Mouse (Mus musculus) 3T3-L1 (cell line): ENCODE results near the gene Pfkm.

Experiments used
- DNase-seq: peaks from one replicate; pipeline ENCODE4 v3.0.0-alpha.2; 2015; ENCODE audit warnings: low read depth, low spot score

The Pfkm gene

DNA sequence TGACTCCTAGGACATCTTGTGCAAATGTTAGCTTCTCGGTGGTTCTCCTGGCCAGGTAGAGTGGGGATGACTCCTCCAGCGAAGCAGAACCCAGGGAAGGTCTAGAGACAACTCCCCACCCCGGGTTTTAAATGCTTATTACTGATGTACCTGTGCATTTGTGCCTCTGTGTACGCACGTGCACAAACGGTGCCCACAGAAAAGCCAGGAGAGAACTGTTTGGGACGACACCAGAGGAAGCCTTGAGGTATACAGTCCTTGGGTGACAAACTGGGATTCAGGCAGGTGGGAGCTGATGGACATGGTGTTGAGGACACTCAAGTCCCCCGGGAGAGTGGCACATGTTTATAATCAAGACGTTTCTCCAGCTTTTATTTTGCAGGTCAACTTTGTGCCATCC is 78.5 kb downstream of the Pfkm start:
- DNase-seq, result no peak

DNA sequence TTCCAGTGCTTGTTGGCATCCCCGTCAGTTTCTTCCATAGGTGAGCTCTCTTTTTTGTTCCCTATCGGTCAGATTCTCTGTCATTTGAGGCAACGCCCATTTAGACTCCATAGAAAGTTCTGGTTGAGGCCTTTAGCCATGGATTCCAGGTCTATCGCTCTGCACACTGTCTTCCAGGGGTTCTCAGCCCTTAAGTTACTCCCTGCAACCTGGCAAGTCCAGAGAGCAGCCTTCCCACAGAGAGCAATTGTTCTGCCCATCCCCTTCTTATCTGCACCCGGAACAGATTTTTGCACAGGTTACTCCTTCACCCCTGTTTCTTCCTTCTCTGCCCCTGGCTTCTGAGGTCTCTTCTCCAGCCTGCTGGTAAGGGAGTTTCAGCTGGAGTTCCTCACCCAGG is 79.7 kb downstream of the Pfkm start:
- DNase-seq, result no peak

DNA sequence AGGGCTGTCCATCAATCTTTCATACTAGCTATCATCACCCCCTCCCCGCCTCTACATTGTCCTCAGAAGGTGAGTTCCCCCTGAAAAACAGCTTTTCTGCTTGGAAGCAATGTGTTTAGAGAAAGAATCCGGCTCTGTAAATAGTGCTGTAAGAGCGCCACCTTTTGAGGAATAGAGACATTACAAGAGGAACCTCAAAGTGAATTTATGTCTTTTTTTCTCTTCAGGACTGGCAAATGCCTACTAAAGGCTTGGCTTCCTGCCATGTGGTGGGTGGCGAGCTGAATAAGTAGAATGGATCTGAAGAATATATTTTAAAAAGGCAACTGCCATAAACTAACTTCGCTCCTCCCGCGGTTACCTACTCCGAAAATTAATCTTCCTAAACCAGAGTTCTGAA is 81.4 kb downstream of the Pfkm start:
- peak; percentile 85 for DNase-seq

DNA sequence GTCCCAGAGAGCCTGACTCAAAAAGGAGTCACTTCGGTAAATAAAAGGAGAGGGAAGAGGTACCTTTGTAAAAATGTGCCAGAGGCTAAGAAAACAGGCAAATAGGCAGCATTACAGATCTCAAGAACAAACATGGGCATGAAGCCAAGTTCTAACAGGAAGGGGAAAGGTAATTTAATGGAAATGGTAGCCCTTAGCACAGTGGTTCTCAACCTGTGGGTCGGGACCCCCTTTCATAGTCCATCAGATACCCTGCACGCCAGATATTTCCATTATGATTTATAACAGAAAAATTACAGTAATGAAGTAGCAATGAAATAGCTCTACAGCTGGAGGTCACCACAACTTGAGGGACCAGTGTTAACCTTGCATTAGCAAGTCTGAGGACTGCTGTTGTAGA is 84.9 kb downstream of the Pfkm start:
- no peak for DNase-seq

DNA sequence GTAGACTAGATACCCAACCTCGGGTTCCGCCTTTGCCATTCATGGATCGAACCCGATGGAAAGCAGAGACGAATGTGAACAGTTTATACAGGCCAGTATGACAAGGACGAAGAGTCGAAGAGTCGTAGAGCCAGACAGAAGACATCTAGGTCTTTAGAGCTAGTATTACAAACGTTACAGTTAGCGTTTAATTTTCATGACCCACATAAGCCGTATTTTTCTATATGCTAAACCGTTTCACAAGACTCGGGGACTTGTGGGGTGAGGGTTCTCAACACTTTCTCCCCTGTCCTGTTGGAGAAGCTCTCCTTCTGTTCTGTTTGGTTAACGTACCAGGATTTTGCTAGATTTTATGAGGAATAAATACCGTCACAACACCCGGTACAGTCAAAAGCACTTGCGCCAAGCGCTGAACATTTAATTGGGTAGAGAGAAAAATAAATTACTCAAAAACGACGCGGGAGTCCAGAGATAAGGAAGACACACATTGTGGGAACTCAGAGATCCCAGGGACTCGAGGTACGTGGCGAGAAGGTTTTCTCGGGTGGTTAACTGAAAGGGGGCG is 88.3 kb downstream of the Pfkm start:
- DNase-seq, result no peak

DNA sequence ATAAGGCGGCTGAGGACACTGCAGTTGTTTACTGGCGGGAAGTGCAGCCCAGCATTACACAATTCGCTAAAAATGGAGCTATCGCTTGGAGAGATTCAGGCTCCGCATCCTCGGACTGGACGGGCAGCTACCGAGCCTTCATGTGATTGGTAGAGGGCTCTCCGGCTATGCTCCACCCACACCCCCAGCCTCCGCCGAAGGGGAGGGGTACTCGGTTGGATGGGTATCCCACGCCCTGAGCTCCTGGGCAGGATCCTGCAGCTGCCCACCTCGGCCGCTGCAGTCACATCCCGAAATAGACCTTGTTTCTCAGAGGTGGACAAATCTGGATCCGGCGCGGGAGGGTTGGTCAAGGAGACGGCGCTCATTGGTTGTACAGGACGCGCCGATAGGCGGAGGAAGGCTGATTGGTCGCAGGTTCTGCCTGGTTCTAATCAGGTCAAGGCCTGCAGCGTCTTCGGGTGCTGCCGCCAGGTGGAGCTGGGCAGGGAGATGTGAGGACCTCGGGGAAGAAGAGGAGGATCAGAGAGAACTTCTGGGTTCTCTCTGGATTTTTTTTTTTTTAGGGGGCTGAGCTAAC is 88.8 kb downstream of the Pfkm start:
- DNase-seq, result peak; percentile 97
